ENCODE assay signal across 25 mouse cellular contexts in genomic region chr5:42448644-42449043, GRCm38 (mm10).
"Had no signal": no experiment of that assay in that cellular context is flagged by ENCODE, and none has a peak within 500 bp of the region (broad histone marks: within the 10 kb centered on the region; RNA-seq: fewer than 3 reads in every experiment).

No protein-coding gene starts in this region.

- H3K4me2 ChIP-seq: heart, embryonic 11.5 days; heart, embryonic 13.5 days; heart, embryonic 15.5 days; hindbrain, embryonic 12.5 days; hindbrain, embryonic 14.5 days; intestine, embryonic 15.5 days; limb, embryonic 12.5 days had no signal

- H3K27me3 ChIP-seq: heart, embryonic 13.5 days; heart, embryonic 15.5 days; hindbrain, embryonic 12.5 days; intestine, embryonic 15.5 days; limb, embryonic 12.5 days had no signal

- H3K4me3 ChIP-seq: gastrocnemius, adult 2 months; heart, adult 2 months; heart, embryonic 13.5 days; heart, embryonic 15.5 days; hindbrain, embryonic 10.5 days; hindbrain, embryonic 12.5 days; intestine, embryonic 15.5 days; layer of hippocampus, adult 2 months; left cerebral cortex, adult 2 months; limb, embryonic 10.5 days; limb, embryonic 12.5 days had no signal

- DNase-seq: gastrocnemius, adult 2 months; gastrocnemius, postnatal 10 days; gastrocnemius, postnatal 25 days; heart, adult 2 months; heart, postnatal 14 days; heart, postnatal 4 days; kidney, adult 18-20 months; kidney, adult 8-10 months; kidney, postnatal 10 days; kidney, postnatal 25 days; kidney, postnatal 4 days had no signal

- H3K27ac ChIP-seq: gastrocnemius, adult 2 months; heart, adult 2 months; heart, embryonic 13.5 days; heart, embryonic 15.5 days; hindbrain, embryonic 10.5 days; hindbrain, embryonic 12.5 days; hindbrain, embryonic 14.5 days; intestine, embryonic 15.5 days; layer of hippocampus, adult 2 months; left cerebral cortex, adult 2 months; limb, embryonic 10.5 days; limb, embryonic 12.5 days had no signal

- H3K36me3 ChIP-seq: heart, embryonic 13.5 days; heart, embryonic 15.5 days; hindbrain, embryonic 10.5 days; hindbrain, embryonic 12.5 days; intestine, embryonic 15.5 days; limb, embryonic 10.5 days; limb, embryonic 12.5 days had no signal

- H3K4me1 ChIP-seq: hindbrain, embryonic 10.5 days; hindbrain, embryonic 12.5 days; intestine, embryonic 15.5 days; limb, embryonic 10.5 days; limb, embryonic 12.5 days had no signal

- H3K9ac ChIP-seq: heart, embryonic 13.5 days; heart, embryonic 15.5 days; hindbrain, embryonic 12.5 days; hindbrain, embryonic 14.5 days; intestine, embryonic 15.5 days; limb, embryonic 12.5 days had no signal

- H3K9me3 ChIP-seq: heart, embryonic 13.5 days; heart, embryonic 15.5 days; hindbrain, embryonic 10.5 days; hindbrain, embryonic 12.5 days; intestine, embryonic 15.5 days; limb, embryonic 10.5 days; limb, embryonic 12.5 days had no signal

- ATAC-seq: hindbrain, embryonic 16.5 days; inflammation-experienced regulatory T-cells, adult 6 months; intestine, embryonic 15.5 days; intestine, postnatal 0 days had no signal
